Mouse (Mus musculus) cortical plate, adult 2 months (tissue): ENCODE data around the gene Ttl.

Experiments
- CTCF ChIP-seq: fragments of 200-500 bp; IDR thresholded peaks from 2 replicates; pipeline ENCODE4 v1.5.1; 2011; ENCODE audit warnings: mild to moderate bottlenecking, control low read depth, low read length; ENCODE audit not compliant: insufficient read depth; ENCODE audit errors: extremely low read depth
- POLR2A ChIP-seq: fragments of 200-500 bp; IDR thresholded peaks from 2 replicates; pipeline ENCODE4 v1.6.1; 2011; ENCODE audit warnings: mild to moderate bottlenecking, low read length, control low read depth; ENCODE audit not compliant: insufficient read depth; ENCODE audit errors: extremely low read depth

GRCm38 (mm10) chr2:129038937-129039631, 26.7 kb upstream of the Ttl start:
- TF ChIP-seq POLR2A, result no peak
- TF ChIP-seq CTCF, result no peak
